Mouse (Mus musculus) hindbrain, embryonic 16.5 days (tissue): Measurements from ENCODE around the gene Mapk11. TPM values are rescaled to one million over a fixed set of nuclear protein-coding genes. Genes with fewer than 3 reads are reported as not detected.

Experiments
- ATAC-seq: fragments of 200-750 bp; cut with Nextera tagmentation; 2 replicates; pipeline ENCODE4 v1.8.0; 2017; ENCODE audit warnings: moderate TSS enrichment, moderate library complexity
- H3K27ac ChIP-seq: fragments of 300-500 bp; sonication (generic); 2 replicates; pipeline ENCODE4 v1.5.1; 2014; ENCODE audit warnings: low read depth, mild to moderate bottlenecking, control low read depth, low read length, moderate library complexity
- H3K27me3 ChIP-seq: fragments of 300-500 bp; sonication (generic); replicated peaks from 2 replicates; pipeline ENCODE4 v1.6.1; 2014; ENCODE audit warnings: low read length; ENCODE audit not compliant: control insufficient read depth, insufficient read depth
- H3K36me3 ChIP-seq: fragments of 300-500 bp; sonication (generic); 2 replicates; pipeline ENCODE4 v1.6.1; 2014; ENCODE audit warnings: mild to moderate bottlenecking, low read length, moderate library complexity, mixed read lengths; ENCODE audit not compliant: control insufficient read depth, insufficient read depth
- H3K4me1 ChIP-seq: fragments of 300-500 bp; sonication (generic); 2 replicates; pipeline ENCODE4 v1.6.1; 2014; ENCODE audit warnings: low read depth, low read length; ENCODE audit not compliant: control insufficient read depth, insufficient read depth
- H3K4me2 ChIP-seq: fragments of 300-500 bp; sonication (generic); 2 replicates; pipeline ENCODE4 v1.6.1; 2014; ENCODE audit warnings: mild to moderate bottlenecking, low read length, control low read depth, moderate library complexity
- H3K4me3 ChIP-seq: fragments of 300-500 bp; sonication (generic); 2 replicates; pipeline ENCODE4 v1.5.1; 2014; ENCODE audit warnings: mild to moderate bottlenecking, low read length, control low read depth, moderate library complexity
- H3K9ac ChIP-seq: fragments of 300-500 bp; sonication (generic); 2 replicates; pipeline ENCODE4 v1.6.1; 2014; ENCODE audit warnings: low read depth, mild to moderate bottlenecking, control low read depth, low read length, moderate library complexity
- H3K9me3 ChIP-seq: fragments of 300-500 bp; sonication (generic); 2 replicates; pipeline ENCODE4 v1.6.1; 2014; ENCODE audit warnings: mild to moderate bottlenecking, low read length, moderate library complexity; ENCODE audit not compliant: control insufficient read depth
- WGBS: fragments of 180-500 bp; shearing (Covaris S2); extraction: QIAGEN DNeasy Blood & Tissue Kit; methylation state at CpG from one replicate; pipeline ENCODE4 v1.1.7; 2014; 5-methylcytosine and 5-hydroxymethylcytosine counted together
- polyA plus RNA-seq: library from polyadenylated mRNA; unstranded; fragments of >200 nt; fragmentation: Nextera tagmentation; extraction: Ambion mirVana; gene quantifications from 2 replicates; pipeline ENCODE4 v1.2.1, GENCODE M21; 2015

Mapk11 gene
- polyA plus RNA-seq, 1 experiment from 2014 or later, result 23.7 TPM

DNA sequence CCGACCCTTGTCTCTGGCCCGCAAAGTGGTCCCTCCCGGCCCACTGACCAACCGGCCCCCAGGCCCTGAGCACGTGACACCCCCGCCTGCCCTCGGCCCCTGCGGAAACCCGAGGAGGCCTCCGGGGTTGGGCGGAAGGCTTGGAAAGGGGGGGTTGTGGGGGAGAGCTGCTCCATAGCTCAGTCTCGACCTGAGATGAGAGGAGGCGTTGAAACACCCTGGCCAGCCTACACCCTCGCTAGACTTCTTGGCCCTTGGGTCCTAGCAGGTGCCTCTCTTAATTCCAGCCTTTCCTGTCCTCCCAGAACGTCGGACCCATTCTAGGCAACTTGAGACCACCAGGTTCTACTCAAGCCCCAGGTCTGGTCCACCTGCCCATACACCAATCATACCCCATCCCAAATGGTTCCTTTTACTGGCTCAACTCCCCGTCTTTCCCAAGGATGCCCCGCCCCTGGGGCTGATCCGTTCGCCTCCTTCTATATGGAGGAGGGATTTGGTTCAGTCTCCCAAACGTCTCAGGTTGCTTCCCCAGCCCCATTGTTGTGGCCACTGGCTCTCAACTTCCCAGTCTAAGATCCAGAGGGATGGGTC, 8.7 kb downstream of the Mapk11 start, which contains the start of gene Mapk12:
Gene Mapk12, minus strand, starts transcription at position 45 of the 594 bp plus-strand sequence.
- ATAC-seq, result peak; percentile 52
- Histone ChIP-seq H3K4me1 (peaks cover 13% of the 10 kb centered on the region), H3K9me3 (no peaks in the 10 kb centered on the region), H3K36me3 (peaks cover 3% of the 10 kb centered on the region), H3K9ac (peak within 1 kb of the TSS; percentile 61), H3K4me3 (peak within 1 kb of the TSS; percentile 48), H3K27ac (no peak within 1 kb of the TSS), H3K27me3 (peaks cover 5% of the 10 kb centered on the region; the same call in 1 of the 2 replicates), H3K4me2 (peak within 1 kb of the TSS; percentile 85)
- under 1% methylated on average over 21 of the region's 21 CpGs for WGBS

DNA sequence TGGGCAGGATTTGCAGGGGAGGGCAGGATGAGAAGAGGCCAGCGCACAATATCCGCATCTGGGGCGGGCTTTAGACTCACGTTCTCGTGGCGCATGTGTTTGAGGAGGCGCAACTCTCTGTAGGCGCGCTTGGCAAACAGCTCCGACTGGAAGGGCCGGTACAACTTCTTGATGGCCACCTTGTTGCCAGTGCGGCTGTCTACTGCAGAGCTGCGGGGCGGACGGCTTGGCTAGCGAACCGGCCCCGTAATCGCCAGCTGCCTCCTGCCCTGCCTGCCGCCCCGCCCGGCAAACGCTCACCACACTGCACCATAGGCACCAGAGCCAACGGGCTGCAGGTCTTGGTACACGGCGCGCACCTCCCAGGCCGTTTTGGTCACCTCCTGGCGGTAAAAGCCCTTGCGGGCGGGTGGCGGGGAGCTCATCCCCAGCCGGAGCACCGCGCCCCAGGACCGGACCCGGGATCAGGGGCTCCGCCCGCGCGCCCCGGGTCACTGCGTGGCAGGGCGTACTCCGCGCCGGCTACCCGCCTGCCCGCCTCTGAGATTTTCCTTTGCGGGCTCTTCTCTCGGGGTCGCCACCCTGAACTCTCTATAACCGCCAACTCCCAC, 9.3 kb downstream of the Mapk11 start:
- Histone ChIP-seq H3K9ac (peak overlapping the region; percentile 61), H3K36me3 (peaks cover 3% of the 10 kb centered on the region), H3K4me2 (peak overlapping the region; percentile 85), H3K27me3 (peaks cover 5% of the 10 kb centered on the region; the same call in 1 of the 2 replicates), H3K27ac (no peak overlapping the region), H3K9me3 (no peaks in the 10 kb centered on the region), H3K4me3 (peak overlapping the region; percentile 48), H3K4me1 (peaks cover 13% of the 10 kb centered on the region)
- under 1% methylated on average over 53 of the region's 53 CpGs for WGBS
- ATAC-seq, result peak; percentile 38

DNA sequence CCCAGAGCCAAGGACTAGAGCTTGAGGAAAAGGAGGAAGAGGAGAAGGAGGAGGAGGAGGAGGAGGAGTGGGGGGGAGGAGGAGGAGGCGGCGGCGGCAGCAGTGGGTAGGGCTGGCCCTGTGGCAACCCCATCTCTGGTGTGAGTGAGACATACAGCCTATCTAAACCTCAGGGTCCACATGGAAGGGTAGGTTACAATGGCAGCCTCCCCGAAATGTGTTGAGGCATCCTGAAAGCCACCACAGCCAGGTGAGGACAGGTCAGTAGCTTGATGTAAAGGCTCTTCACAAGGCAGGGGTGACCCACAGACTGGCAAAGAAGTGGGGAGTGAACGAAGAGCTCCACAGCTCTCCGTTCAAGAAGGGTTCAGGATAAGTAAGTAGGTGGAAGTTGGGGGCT, 10.9 kb downstream of the Mapk11 start:
- Histone ChIP-seq H3K36me3 (no peaks in the 10 kb centered on the region; the same call in 1 of the 2 replicates), H3K9me3 (no peaks in the 10 kb centered on the region), H3K27ac (no peak overlapping the region), H3K4me1 (peaks cover 13% of the 10 kb centered on the region), H3K9ac (no peak overlapping the region), H3K4me3 (no peak overlapping the region), H3K4me2 (no peak overlapping the region), H3K27me3 (peaks cover 5% of the 10 kb centered on the region; the same call in 1 of the 2 replicates)
- WGBS, result 96% methylated on average over 6 of the region's 6 CpGs
- no peak for ATAC-seq

DNA sequence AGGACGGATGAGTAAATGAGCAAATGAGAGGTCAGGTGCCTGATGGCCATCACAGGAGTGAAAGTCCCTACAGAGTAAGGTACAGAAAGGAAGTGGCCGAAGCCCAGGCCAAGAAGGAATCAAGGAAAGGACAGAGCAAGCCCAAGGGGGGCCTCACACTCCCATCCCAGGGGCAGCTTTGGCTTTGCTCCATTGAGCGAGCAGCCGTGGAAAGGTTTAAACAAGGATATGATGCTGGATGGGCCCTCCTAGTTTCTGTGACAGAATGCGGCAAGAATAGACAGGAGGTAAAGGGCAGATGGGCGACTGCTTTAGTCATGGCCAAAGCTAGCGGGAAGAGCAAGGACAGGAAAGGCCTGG, 11.4 kb downstream of the Mapk11 start:
- H3K4me3 ChIP-seq, result no peak overlapping the region
- no peak overlapping the region for H3K27ac ChIP-seq
- H3K4me2 ChIP-seq, result no peak overlapping the region
- ATAC-seq, result no peak
- no peaks in the 10 kb centered on the region; the same call in 1 of the 2 replicates for H3K36me3 ChIP-seq
- peaks cover 13% of the 10 kb centered on the region for H3K4me1 ChIP-seq
- H3K9me3 ChIP-seq, result no peaks in the 10 kb centered on the region
- peaks cover 5% of the 10 kb centered on the region; the same call in 1 of the 2 replicates for H3K27me3 ChIP-seq
- 86% methylated on average over 7 of the region's 7 CpGs for WGBS
- no peak overlapping the region for H3K9ac ChIP-seq

DNA sequence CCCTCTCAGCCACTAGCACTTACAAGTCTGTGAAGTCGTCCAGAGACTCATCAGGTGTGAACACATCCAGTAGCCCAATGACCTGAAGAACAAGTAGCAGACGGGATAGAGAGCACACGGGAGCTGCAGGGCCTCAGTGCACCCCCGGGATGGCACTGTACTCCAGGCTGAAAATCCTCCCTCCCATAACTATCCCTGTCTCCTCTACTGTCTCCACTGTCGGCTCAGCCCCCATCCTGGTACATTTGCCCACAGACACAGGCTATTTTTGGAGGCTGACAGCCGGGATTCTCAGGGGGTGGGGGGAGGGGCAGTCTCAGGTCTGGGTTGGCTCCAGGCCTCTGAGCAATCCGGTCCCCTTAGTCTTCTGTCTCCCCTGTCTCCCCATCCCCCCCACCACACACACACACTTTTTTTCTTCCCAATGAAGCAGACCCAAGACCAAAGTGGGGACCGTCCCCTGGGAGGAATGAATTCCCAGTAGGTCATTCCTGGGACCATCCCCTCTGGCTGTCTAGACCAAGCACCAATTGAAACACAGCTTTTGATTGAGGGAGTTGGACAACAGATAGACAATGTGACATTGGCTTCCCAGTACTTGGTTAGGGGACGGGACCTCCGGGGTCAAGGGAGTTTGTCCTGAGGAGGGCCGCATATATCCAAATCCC, 11.9 kb downstream of the Mapk11 start:
- WGBS, result 70% methylated on average over 11 of the region's 11 CpGs
- no peak overlapping the region for H3K9ac ChIP-seq
- no peak overlapping the region for H3K27ac ChIP-seq
- ATAC-seq, result no peak
- H3K36me3 ChIP-seq, result no peaks in the 10 kb centered on the region
- H3K4me1 ChIP-seq, result peaks cover 13% of the 10 kb centered on the region
- H3K4me3 ChIP-seq, result no peak overlapping the region
- H3K27me3 ChIP-seq, result peaks cover 5% of the 10 kb centered on the region; the same call in 1 of the 2 replicates
- H3K4me2 ChIP-seq, result no peak overlapping the region
- no peaks in the 10 kb centered on the region for H3K9me3 ChIP-seq

GRCm38 (mm10) chr15:89136461-89137155, 12.8 kb downstream of the Mapk11 start:
- Histone ChIP-seq H3K27ac (no peak overlapping the region), H3K36me3 (no peaks in the 10 kb centered on the region), H3K4me2 (no peak overlapping the region), H3K9me3 (no peaks in the 10 kb centered on the region), H3K4me1 (peaks cover 13% of the 10 kb centered on the region), H3K9ac (no peak overlapping the region), H3K27me3 (peaks cover 5% of the 10 kb centered on the region; the same call in 1 of the 2 replicates), H3K4me3 (no peak overlapping the region)
- 94% methylated on average over 4 of the region's 5 CpGs for WGBS
- no peak for ATAC-seq

DNA sequence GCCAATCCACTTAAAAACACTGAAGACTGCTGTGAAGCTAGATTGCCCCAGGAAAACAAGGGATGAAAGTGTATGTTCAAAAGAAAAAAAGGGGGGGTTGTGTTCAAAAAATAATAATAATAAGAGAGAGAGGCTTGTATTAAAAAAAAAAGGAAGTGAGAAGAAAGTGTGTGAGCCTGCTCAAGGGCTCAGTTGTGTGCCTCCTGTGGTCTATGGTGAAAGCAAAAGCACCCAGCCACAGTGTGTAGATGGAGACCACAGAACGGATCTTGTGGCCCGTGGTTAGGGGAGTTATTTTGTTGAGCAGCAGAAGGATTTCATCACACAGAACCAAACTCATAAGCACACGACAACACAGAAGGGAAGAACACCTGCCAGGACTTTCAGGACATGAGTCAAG, 18.1 kb downstream of the Mapk11 start:
- Histone ChIP-seq H3K9me3 (no peaks in the 10 kb centered on the region), H3K4me3 (no peak overlapping the region), H3K4me1 (peaks cover 12% of the 10 kb centered on the region), H3K27ac (no peak overlapping the region), H3K36me3 (no peaks in the 10 kb centered on the region), H3K9ac (no peak overlapping the region), H3K4me2 (no peak overlapping the region), H3K27me3 (no peaks in the 10 kb centered on the region)
- 90% methylated on average over 3 of the region's 3 CpGs for WGBS
- no peak for ATAC-seq

DNA sequence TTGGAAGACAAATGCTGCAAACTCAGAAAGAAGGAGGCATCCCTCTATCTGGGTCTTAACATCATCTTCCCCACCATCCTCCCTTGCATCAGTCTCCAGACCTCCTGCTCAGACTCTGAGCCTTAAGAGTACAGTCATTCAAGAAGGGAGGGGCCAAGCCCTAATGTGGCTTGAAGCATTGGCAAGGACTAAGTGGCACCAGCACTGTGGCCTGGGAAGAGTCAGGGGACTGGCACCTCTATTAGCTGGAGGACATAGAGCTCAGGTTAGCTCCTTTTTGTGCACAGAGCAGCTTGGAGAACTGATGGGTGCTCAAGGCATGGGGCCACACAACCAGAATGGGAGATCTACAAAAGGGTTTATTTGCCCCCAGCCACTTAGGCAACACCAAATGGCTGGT, 19.2 kb downstream of the Mapk11 start:
- no peak overlapping the region for H3K4me2 ChIP-seq
- no peak overlapping the region for H3K27ac ChIP-seq
- no peak for ATAC-seq
- H3K9me3 ChIP-seq, result no peaks in the 10 kb centered on the region
- no peaks in the 10 kb centered on the region for H3K27me3 ChIP-seq
- no peak overlapping the region for H3K9ac ChIP-seq
- H3K4me1 ChIP-seq, result peaks cover 12% of the 10 kb centered on the region
- H3K4me3 ChIP-seq, result no peak overlapping the region
- no peaks in the 10 kb centered on the region for H3K36me3 ChIP-seq
